Mouse (Mus musculus): Measurements from ENCODE around the gene Timm8a1. TPM values are rescaled to one million over a fixed set of nuclear protein-coding genes. Genes with fewer than 3 reads are reported as not detected.
"Not testable (repeated sequence)": the region's sequence is repeated elsewhere in the genome, so short reads cannot be mapped to it uniquely, and the experiment has no call there.

The Timm8a1 gene
- polyA plus RNA-seq, 1 experiment from 2014 or later: 62.7 TPM

DNA sequence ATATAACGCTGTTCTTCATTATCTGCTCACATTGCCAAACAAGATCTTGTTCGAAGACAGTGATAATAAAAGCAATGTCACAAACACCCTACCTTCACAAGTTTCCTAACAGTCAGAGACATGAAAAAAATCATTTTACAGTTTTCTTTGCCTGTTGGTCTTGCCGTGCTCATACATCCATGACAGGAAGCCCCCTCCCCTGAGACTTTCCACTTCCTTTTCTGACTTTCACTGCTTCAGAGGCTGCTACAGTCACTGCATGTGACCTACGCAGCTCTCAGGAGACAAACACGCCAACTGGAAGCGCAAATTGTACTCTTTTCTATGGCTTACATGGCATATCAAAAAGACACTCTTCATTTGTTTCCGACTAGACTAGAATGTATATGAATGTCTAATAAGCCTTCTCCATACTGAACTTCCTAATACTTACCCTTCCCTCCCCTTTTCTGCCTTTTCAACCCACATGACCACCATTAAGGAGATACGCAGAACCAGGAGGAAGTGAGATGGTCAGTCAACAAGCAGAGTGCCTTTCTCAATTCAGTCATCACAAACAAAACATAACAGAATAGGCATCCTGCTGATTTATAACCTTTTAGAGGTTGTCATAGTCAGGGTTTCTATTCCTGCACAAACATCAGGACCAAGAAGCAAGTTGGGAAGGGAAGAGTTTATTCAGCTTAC, 25.0 kb upstream of the Timm8a1 start:
- H3K4me3 ChIP-seq (replicated peaks): no peak overlapping the region
- 0 out of 2 replicates have a peak, but pooled peaks cover 8% of the 10 kb centered on the region for H3K27me3 ChIP-seq
- no peak overlapping the region for H3K9ac ChIP-seq
- H3K4me1 ChIP-seq: no peaks in the 10 kb centered on the region
- no peak for ATAC-seq (ENCODE audit: low FRiP score)
- H3K27ac ChIP-seq: no peak overlapping the region
- H3K9me3 ChIP-seq: no peaks in the 10 kb centered on the region
- no peak overlapping the region for H3K4me2 ChIP-seq
- H3K36me3 ChIP-seq (replicated peaks): no peaks in the 10 kb centered on the region
- WGBS: 86% methylated on average over 8 of the region's 8 CpGs

- no peak overlapping the region for H3K4me3 ChIP-seq (replicated peaks)
- H3K4me2 ChIP-seq: no peak overlapping the region
- H3K27ac ChIP-seq: no peak overlapping the region
- 89% methylated on average over 4 of the region's 4 CpGs for WGBS
- H3K27me3 ChIP-seq: 0 out of 2 replicates have a peak, but pooled peaks cover 8% of the 10 kb centered on the region
- no peak for ATAC-seq (ENCODE audit: low FRiP score)
- H3K9me3 ChIP-seq: no peaks in the 10 kb centered on the region
- no peaks in the 10 kb centered on the region for H3K4me1 ChIP-seq
- no peak overlapping the region for H3K9ac ChIP-seq
- H3K36me3 ChIP-seq (replicated peaks): no peaks in the 10 kb centered on the region
Observed at GRCm38 (mm10) chrX:134564326-134564725, 22.7 kb upstream of the Timm8a1 start.

- H3K9me3 ChIP-seq: no peaks in the 10 kb centered on the region
- H3K4me1 ChIP-seq: no peaks in the 10 kb centered on the region
- H3K27me3 ChIP-seq: 0 out of 2 replicates have a peak, but pooled peaks cover 3% of the 10 kb centered on the region
- no peak overlapping the region for H3K4me2 ChIP-seq
- WGBS: 88% methylated on average over 6 of the region's 6 CpGs
- no peak overlapping the region for H3K27ac ChIP-seq
- H3K36me3 ChIP-seq (replicated peaks): no peaks in the 10 kb centered on the region
- no peak overlapping the region for H3K4me3 ChIP-seq (replicated peaks)
- no peak overlapping the region for H3K9ac ChIP-seq
- no peak for ATAC-seq (ENCODE audit: low FRiP score)
Observed at GRCm38 (mm10) chrX:134554425-134554824, 12.8 kb upstream of the Timm8a1 start.

DNA sequence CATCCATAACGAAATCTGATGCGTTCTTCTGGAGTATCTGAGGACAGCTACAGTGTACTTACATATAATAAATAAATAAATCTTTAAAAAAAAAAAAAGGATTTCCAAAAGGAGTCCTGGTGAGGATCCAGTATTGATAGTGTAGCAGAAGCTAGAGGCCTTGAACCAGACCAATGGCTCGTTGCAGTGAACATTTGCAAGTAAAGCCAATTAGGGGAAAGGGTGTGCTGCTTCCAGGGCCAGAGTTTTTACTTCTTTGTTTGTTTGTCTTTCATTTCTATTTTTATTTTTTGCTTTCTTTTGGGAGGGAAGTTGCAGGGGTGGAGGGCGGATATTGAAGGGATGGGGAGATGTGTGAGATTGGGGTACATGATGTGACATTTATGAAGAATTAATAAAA, 11.7 kb upstream of the Timm8a1 start:
- Histone ChIP-seq H3K9ac (no peak overlapping the region), H3K4me3 (replicated peaks) (no peak overlapping the region), H3K9me3 (no peaks in the 10 kb centered on the region), H3K4me1 (no peaks in the 10 kb centered on the region), H3K4me2 (no peak overlapping the region), H3K27me3 (0 out of 2 replicates have a peak, but pooled peaks cover 1% of the 10 kb centered on the region), H3K27ac (no peak overlapping the region), H3K36me3 (replicated peaks) (no peaks in the 10 kb centered on the region)
- no peak for ATAC-seq (ENCODE audit: low FRiP score)
- WGBS: 86% methylated on average over 4 of the region's 4 CpGs

DNA sequence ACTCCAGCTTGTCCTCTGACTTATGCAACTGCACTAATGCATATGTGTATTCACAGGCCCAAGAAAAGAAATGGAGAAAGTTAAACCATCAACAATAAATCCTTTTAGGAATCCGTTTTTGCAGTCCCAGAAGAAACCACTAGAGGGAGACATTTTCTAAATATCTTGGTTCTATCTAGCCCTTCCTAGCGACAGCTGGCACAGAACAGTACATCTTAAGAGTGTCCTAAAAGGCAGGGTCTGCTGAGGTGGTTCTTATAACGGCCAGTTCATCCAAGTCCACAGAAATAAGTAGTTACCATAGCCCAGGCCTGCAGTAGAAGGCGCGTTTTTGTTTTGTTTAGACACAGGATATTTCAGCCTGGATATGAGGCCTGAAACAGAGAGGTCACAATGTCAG, 9.2 kb upstream of the Timm8a1 start:
- Histone ChIP-seq H3K9ac (no peak overlapping the region), H3K4me2 (no peak overlapping the region), H3K27me3 (no peaks in the 10 kb centered on the region), H3K27ac (no peak overlapping the region), H3K4me3 (replicated peaks) (no peak overlapping the region), H3K9me3 (no peaks in the 10 kb centered on the region), H3K36me3 (replicated peaks) (no peaks in the 10 kb centered on the region), H3K4me1 (no peaks in the 10 kb centered on the region)
- 15% methylated on average over 5 of the region's 5 CpGs for WGBS
- no peak for ATAC-seq (ENCODE audit: low FRiP score)

DNA sequence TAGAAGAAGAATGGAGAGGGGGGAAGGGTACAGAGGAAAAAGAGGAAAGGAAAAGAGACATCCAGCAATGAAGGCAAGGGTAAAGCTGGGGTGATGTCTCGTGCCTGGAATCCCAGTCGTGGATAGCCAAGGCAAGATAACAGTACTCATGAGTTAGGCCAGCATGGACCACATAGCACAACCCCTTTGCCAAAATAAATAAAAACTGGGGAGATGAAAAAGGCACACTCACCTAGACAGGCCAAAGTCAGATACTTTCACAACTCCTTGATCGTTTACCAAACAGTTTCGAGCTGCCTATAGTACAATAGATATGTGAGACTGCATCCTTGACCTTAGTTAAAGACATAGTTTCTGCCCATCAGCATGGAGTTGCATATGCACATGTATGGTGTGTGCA, 5.7 kb upstream of the Timm8a1 start:
- H3K9me3 ChIP-seq: no peaks in the 10 kb centered on the region
- no peak for ATAC-seq (ENCODE audit: low FRiP score)
- WGBS: 89% methylated on average over 4 of the region's 4 CpGs

DNA sequence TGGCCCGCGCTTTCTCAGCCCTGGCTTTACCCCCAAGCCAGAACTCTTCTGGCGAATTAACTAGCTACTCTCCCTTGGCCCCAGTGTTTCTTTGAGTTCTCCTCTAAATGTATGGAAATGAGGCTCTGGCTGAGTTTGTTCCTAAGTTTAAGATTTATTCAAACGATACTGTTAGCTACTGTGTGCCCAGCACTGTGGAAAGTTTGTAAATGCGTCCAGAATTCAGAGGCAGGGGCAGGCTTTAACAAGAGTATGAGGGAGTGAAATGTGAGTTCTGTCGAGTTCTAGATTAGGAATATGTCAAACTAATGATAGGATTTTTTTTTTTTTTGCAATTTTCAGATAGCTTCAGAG, 267 bp upstream of the Timm8a1 start:
- Histone ChIP-seq H3K9me3 (no peaks in the 10 kb centered on the region), H3K4me1 (no peaks in the 10 kb centered on the region), H3K4me2 (peak overlapping the region; percentile 44), H3K27me3 (no peaks in the 10 kb centered on the region), H3K36me3 (replicated peaks) (no peaks in the 10 kb centered on the region), H3K27ac (peak overlapping the region; percentile 81; the same call in 1 of the 2 replicates), H3K9ac (peak overlapping the region; percentile 56), H3K4me3 (replicated peaks) (peak overlapping the region; percentile 54)
- peak; percentile 34; the same call in 1 of the 2 replicates for ATAC-seq (ENCODE audit: low FRiP score)
- WGBS: 24% methylated on average over 6 of the region's 6 CpGs

More for the DNA sequence above, 5.7 kb upstream of the Timm8a1 start:
- Histone ChIP-seq H3K27me3 (no peaks in the 10 kb centered on the region), H3K36me3 (replicated peaks) (no peaks in the 10 kb centered on the region), H3K27ac (no peak overlapping the region), H3K4me2 (no peak overlapping the region), H3K9ac (no peak overlapping the region), H3K4me3 (replicated peaks) (no peak overlapping the region), H3K4me1 (no peaks in the 10 kb centered on the region)

DNA sequence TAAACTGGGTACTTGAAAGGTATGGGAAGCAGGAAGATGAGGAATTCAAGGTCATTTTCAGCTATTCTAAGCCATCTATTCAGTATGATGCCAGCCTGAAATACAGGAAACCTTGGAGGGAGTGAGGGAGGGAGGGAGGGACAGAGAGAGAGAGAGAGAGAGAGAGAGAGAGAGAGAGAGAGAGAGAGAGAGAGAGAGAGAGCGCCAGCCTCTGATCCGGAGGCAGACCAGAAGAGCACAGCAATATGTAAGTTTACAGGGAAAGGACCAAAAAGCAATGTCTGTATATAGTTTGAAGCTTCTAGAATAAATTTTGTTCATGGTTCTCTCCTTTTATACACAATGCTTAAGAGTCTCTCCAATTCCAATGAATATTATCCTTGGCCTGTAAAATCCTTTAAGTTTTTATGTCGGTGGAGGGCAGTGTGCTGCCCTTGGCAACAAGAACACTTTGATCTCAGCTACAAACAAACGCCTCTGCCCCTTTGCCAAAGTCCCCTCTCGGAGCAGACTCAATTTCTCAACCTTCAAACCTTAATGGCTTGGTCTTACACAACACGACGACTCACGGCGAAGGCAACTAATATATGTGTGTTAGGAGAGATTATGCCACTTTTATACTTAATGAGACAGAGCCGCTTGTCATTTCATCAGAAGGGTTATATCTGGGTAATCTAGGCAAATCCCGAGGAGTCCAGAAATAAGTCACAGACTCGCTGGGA, 1.1 kb downstream of the Timm8a1 start:
- Histone ChIP-seq H3K9ac (peak overlapping the region; percentile 53), H3K27me3 (no peaks in the 10 kb centered on the region), H3K4me1 (no peaks in the 10 kb centered on the region), H3K27ac (0 out of 2 replicates have a peak overlapping the region, but pooled peaks have one; percentile 31), H3K4me3 (replicated peaks) (peak overlapping the region; percentile 54), H3K9me3 (no peaks in the 10 kb centered on the region), H3K4me2 (peak overlapping the region; percentile 59), H3K36me3 (replicated peaks) (peaks cover 6% of the 10 kb centered on the region; the same call in 1 of the 2 replicates)
- peak; percentile 10; the same call in 1 of the 2 replicates for ATAC-seq (ENCODE audit: low FRiP score)
- WGBS: 22% methylated on average over 11 of the region's 12 CpGs

DNA sequence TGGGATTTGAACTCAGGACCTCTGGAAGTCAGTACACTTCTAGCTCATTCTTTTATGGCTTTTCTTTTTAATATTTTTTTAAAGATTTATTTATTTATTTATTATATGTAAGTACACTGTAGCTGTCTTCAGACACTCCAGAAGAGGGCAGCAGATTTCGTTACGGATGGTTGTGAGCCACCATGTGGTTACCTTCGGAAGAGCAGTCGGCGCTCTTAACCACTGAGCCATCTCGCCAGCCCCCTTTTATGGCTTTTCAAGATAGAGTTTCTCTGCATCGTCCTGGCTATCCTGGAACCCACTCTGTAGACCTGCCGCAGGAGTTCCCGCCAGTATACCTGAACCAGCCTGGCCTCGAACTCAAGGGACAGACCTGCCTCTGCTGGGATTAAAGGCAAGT, 1.9 kb downstream of the Timm8a1 start:
- 0 out of 2 replicates have a peak overlapping the region, but pooled peaks have one; percentile 54 for H3K4me3 ChIP-seq (replicated peaks)
- H3K4me1 ChIP-seq; H3K27me3 ChIP-seq; ATAC-seq (ENCODE audit: low FRiP score); H3K4me2 ChIP-seq; H3K27ac ChIP-seq; H3K9ac ChIP-seq; H3K9me3 ChIP-seq; H3K36me3 ChIP-seq (replicated peaks): not testable (repeated sequence)
- WGBS: 90% methylated on average over 10 of the region's 10 CpGs

DNA sequence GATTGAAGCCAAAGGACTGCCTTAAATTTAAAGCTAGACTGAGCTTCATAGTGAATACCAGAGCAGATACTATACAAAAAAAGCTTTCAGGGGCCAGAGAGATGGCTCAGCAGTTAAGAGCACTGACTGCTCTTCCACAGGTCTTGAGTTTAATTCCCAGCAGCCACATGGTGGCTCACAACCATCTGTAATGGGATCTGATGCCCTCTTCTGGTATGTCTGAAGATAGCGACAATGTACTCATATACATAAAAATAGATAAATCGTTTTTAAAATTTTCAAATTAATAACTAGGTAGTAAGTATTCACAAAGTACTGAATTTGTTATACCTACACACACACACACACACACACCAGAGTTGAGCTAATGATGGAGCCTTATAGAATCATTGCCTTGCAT, 8.3 kb downstream of the Timm8a1 start:
- no peak for ATAC-seq (ENCODE audit: low FRiP score)
- H3K4me1 ChIP-seq: no peaks in the 10 kb centered on the region
- no peak overlapping the region for H3K4me2 ChIP-seq
- H3K27me3 ChIP-seq: no peaks in the 10 kb centered on the region
- no peaks in the 10 kb centered on the region for H3K9me3 ChIP-seq
- no peak overlapping the region for H3K27ac ChIP-seq
- H3K9ac ChIP-seq: no peak overlapping the region
- 87% methylated on average over 2 of the region's 2 CpGs for WGBS
- peaks cover 6% of the 10 kb centered on the region; the same call in 1 of the 2 replicates for H3K36me3 ChIP-seq (replicated peaks)
- no peak overlapping the region for H3K4me3 ChIP-seq (replicated peaks)

GRCm38 (mm10) chrX:134525260-134525659, 16.4 kb downstream of the Timm8a1 start:
- H3K4me3 ChIP-seq (replicated peaks): no peak overlapping the region
- ATAC-seq (ENCODE audit: low FRiP score): no peak
- H3K4me1 ChIP-seq: no peaks in the 10 kb centered on the region
- no peak overlapping the region for H3K9ac ChIP-seq
- no peak overlapping the region for H3K4me2 ChIP-seq
- no peaks in the 10 kb centered on the region for H3K9me3 ChIP-seq
- H3K36me3 ChIP-seq (replicated peaks): no peaks in the 10 kb centered on the region
- H3K27ac ChIP-seq: no peak overlapping the region
- no peaks in the 10 kb centered on the region for H3K27me3 ChIP-seq
- WGBS: 82% methylated on average over 4 of the region's 4 CpGs

- Histone ChIP-seq H3K9me3 (no peaks in the 10 kb centered on the region), H3K27me3 (no peaks in the 10 kb centered on the region), H3K9ac (no peak overlapping the region), H3K27ac (no peak overlapping the region), H3K4me3 (replicated peaks) (no peak overlapping the region), H3K4me2 (no peak overlapping the region), H3K36me3 (replicated peaks) (no peaks in the 10 kb centered on the region), H3K4me1 (no peaks in the 10 kb centered on the region)
- no peak for ATAC-seq (ENCODE audit: low FRiP score)
- WGBS: 86% methylated on average over 4 of the region's 4 CpGs
Observed at GRCm38 (mm10) chrX:134523772-134524171, 17.9 kb downstream of the Timm8a1 start.

All from forebrain, embryonic 12.5 days (tissue).